Mouse (Mus musculus): ENCODE data around the gene Eml6. TPM values are rescaled to one million over a fixed set of nuclear protein-coding genes. Genes with fewer than 3 reads are reported as not detected.
"Not testable (repeated sequence)": the region's sequence is repeated elsewhere in the genome, so short reads cannot be mapped to it uniquely, and the experiment has no call there.

Eml6 gene
- 10 to 100 TPM; 32.4 to 35.0 TPM for total RNA-seq (2021)

DNA sequence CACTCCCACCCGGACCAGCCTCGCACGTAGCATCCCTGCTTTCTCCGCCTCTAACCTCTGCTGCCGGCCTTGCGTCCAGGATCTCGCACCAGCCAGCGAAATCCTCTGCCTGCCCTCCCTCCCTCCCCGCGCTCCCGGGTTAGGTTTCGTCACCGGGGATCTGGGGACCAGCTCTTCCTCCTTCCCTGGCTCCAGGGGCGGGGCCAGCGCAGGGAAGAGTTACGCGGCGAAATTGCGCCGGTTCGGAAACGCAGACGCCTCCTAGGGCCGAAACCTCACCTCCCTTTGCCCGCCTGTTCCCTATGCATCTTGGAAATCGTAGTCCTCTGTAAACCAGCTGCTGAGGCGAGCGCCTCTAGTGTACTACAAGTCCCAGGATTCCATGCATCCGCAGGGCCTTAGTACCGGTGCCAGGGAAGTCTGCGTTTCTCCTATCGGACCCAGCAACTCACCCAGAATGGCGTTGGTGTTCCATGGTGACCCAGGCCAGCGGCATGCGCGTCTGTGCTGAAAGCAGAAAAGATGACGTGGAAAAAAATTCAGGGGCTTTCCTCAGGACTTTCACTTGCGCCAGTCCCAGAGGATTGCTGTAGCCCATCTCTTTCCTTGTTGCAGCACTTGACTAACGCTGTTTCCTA, at the start of gene Eml6:
TSS of gene Eml6 (minus strand) at position 199 of the 638 bp plus-strand sequence.
- peak; percentile 95 to 97 for DNase-seq

DNA sequence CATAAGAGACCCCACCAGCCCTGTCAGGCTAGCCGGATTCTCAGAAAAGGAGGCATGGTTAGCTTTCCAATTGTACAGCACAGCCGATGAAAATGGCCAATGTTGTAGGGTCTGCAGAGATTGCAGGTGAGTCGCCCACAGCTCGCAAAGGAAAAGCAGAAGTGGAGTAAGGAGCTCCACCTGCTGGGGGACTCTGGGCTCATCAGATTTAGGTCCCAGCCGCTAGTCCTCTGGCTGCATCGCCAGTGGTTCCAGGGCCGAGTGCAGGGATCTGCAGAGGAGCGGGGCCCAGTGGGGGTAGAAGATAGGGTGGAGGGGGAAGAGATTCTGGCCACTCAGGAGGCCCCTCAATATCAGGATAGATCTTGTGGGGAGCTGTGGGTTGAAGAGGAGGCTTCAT, 31.5 kb upstream of the Eml6 start:
- DNase-seq, result no peak

DNA sequence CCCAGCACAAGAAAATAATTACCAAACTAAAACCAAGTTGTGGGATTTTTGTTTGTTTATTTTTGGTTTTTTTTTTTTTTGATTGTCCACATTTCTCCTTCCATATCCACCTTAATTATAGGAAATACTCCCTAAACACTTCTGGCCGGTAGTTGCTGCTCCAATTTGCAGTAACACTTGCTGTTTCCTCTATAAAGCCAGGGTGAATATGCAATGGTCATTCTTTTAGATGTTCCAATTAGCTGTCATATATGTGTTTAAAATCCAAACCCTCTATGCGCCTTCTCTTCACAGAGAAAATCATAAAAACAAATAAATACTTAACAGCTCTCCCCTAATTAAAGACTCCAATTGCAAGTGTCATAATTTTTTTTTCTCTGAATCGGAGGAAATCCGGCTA, 689 bp downstream of the Eml6 start:
- no peak for DNase-seq

DNA sequence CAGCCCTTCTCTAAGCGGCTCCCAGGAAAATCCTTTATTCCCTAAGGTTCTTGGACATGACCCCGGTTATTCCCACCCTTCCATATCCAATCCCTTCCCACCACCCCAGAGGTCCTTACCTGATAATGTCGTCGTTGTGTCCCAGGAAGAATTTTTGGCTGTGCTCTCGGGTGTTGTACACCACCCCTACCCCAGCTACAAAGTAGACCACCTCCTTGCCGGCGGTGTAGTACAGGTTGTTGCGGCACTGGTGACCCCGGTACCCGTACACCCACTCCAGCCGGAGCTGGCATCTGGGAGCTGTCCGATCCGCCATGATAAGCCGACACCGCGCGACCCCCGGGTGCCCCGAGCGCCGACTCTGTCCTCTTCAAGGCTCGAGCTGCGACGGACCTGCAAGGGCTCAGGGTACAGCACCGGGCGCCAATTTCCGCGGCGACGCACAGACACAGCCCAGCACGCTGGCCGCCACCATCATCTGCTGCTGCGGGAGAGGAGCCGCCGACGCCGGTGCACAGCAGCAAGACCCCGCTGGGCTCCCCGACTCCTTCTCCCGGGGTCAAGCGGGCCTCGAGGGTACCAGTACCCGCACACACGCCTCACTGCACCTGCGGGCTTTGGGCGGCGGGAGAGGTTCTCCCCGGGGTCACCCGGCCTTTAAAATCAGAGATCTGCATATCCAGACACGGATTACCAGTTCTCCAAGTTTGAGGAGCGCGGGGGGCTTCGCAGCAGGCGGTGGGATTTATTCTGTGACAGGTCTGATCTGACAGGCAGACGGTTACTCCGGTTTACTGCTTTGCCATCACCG, 1.4 kb downstream of the Eml6 start:
- DNase-seq, result peak; percentile 46 to 57

DNA sequence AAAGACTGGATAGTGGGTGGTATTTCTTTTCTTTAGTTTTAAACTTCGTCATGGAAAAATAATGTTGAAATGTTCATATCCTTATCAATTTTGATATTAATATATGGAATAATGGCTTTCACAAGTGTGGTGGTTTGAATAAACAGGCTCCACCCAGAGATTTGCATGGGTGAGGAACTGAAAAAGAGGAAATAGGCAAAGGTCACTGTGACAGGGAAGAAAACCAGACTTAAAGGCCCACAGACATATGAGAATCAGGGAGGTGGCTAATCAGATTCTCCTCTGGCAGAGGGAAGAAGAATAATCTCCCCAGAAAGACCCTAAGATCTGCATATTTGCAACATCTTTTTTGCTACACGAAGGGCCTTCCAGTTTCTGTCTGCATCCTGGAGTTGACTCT, 39.6 kb downstream of the Eml6 start:
- no peak for DNase-seq

- DNase-seq, result no peak
These were observed 57.0 kb downstream of the Eml6 start for GRCm38 (mm10) chr11:29968874-29969273.

GRCm38 (mm10) chr11:29959366-29959765, 66.5 kb downstream of the Eml6 start:
- no peak for DNase-seq

GRCm38 (mm10) chr11:29944661-29945060, 81.2 kb downstream of the Eml6 start:
- DNase-seq, result no peak

- peak; percentile 33 to 53 for DNase-seq
These were observed 101.5 kb downstream of the Eml6 start for GRCm38 (mm10) chr11:29924332-29924731.

DNA sequence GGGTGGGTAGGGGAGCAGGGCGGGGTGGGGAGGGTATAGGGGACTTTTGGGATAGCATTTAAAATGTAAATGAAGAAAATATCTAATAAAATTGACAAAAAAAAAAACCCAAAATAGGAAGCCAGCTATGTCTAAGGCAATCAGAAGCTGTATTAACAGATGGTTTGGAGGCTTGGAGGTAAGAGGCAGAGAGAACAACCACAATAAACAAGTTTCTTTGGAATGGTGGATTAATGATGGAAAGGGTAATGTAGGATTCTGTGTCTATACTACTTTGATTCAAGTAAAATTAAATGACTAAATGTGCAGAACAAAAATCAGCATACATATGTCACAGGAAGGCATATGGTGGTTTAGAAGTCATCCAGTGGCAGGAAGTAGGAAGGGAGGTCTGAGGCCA, 102.0 kb downstream of the Eml6 start:
- no peak for DNase-seq

DNA sequence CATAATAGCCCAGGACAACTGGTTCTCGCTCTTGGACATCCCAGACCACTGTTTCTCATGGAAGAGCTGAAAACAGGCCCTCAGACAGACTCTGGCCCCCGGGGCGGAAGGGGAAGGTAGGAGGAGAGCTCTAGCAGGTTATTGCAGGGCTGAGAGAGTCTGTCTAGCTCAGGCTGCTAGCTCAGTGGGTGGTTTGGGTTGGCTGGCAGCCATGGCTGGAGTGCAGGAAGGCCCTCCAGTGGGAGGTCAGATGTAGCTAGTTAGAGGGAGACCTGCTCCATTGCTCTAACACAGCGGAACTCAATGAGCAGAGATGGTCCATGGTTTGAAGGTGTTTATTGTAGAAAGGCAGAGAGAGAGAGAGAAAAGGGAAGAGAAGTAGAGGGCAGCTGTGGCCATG, 112.7 kb downstream of the Eml6 start:
- DNase-seq, result no peak

- no peak for DNase-seq
These were observed 116.5 kb downstream of the Eml6 start for GRCm38 (mm10) chr11:29909330-29909729.

- peak; percentile 25 to 45 for DNase-seq
These were observed 140.7 kb downstream of the Eml6 start for GRCm38 (mm10) chr11:29885160-29885559.

DNA sequence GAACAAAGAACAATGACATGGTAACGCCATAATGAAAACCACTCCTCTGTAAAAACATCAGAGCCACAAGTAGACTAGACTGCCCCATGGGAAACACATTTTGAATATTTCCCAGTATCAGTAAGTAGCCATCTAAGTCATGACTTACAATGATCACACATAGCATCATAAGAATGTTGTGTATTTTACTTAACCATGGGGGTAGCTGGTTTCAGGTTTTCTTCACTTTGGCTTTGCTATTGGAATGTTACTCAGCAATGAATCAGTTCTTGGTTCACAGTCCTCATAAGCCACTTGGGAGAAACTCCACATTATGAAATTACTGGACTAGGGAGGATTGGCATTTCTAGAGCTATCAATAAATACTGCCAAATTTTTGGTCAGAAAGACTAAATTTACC, 141.5 kb downstream of the Eml6 start:
- no peak for DNase-seq

DNA sequence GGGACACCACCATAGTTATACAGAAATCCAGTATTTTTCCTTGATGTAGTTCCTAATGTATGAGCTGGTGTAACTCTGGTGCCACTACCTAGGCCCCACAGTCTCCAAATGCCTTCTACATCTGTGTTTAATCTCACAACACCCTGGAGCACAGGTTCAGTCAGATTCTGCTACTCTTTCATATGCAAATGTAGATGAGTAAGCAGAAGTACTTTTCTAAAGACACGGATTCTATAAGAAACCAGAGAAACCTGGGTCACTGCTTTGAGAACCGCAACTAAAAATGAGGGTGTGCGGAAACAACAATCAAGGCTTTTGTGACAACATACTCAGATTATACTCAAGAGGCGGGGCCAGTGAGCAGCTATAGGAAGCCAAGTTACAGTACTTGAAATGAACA, 142.8 kb downstream of the Eml6 start:
- DNase-seq, result no peak

- no peak for DNase-seq
These were observed 146.2 kb downstream of the Eml6 start for GRCm38 (mm10) chr11:29879641-29880040.

DNA sequence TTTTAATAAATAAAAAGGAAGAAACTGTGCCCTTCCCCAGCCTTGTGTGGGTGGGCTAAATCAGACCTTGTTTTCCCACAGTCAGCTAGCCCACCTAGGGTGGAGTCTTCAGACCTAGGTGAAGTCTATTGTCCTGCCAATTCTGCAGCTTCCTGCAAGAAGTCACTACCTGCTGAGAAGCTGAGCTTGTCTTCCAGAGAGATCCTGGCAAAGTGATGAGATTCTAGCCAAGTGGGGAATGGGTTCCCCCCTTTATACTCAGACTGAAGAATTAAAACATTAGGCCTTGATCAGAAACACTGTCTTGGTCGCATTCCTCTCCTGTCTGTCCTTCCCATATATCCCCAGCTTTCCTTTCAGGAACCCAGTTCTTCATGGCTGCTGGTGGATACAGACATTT, 147.9 kb downstream of the Eml6 start:
- no peak for DNase-seq

DNA sequence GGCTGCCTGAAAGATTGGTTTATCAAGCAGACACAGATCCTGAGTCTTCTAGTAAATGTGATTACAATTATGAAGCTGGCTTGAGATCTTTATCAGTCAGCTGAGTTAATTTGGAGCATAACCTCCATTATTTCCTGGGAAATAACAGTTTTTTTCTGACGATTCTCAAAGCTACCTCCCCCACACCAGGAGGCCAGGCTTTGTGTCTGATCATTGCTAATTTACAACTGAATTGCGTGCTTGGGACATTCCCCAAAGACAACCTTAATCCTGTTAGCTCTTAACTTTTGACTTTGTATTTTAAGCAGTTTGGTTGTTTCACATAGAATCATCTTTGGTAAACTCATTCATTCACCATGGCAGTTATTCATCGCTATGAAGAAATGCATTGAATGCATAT, 148.6 kb downstream of the Eml6 start:
- DNase-seq, result no peak

GRCm38 (mm10) chr11:29874781-29875180, 151.1 kb downstream of the Eml6 start:
- not testable (repeated sequence) for DNase-seq

DNA sequence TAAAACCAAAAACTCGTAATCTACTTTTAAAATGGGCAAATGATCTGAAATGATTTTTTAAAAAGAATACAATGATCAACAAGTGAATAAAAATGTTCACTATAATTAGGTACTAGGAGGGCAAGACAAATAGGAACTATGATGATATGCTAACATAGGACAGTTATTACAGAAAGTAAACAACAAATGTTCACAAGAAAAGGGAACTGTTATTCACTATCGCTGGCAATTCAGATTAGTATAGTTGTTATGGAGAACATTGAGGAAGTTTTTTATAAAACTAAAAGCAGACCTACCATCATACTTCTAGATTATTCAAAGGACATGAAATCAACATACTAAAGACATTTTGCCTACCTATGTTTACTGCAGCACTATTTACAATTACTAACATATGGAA, 155.7 kb downstream of the Eml6 start:
- DNase-seq, result no peak

DNA sequence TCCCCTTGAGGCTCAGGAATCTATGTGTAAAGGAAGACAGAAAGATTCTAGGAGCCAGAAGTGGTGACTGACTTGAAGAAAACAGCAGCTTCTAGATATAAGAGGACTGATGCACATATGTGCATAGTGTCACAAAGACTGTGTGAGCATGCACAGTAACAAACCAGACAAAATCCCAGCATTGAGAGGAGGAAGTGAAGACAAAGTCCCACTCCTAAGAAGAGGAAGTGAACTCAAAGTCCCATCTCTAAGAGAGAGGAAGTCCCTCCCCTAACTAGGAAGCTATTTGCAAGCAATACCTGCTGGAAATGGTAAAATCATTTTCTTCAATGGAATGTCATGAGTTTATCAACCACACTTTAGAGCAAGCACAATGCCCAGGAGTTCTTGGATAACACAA, 161.6 kb downstream of the Eml6 start:
- no peak for DNase-seq

- DNase-seq, result peak in 1 of 2 experiments; percentile 23
These were observed 164.0 kb downstream of the Eml6 start for GRCm38 (mm10) chr11:29861750-29862397.

DNA sequence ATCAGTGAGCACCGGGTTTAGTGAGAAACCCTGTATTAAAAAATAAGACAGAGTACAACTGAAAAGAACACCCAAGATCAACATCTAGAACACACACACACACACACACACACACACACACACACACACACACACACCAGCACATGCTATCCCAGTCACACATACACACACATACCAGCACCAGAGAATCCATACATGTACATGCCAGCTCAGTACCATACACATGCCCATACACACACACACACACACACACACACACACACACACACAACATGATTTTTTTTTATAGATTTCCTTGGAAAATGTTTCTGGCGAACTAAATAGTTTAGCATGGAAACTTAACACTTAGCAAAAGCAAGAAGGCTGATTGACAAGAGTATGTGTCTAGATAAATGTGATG, 164.8 kb downstream of the Eml6 start:
- no peak for DNase-seq

All from layer of hippocampus, postnatal 36 days (tissue).